In genomic region chr15:79192885-79193845, GRCm38 (mm10) we compare ENCODE assay signal across 9 mouse cellular contexts. TPM values are rescaled to one million over a fixed set of nuclear protein-coding genes. Genes with fewer than 3 reads are reported as not detected.
A peak's percentile ranks its signal among the peaks of the same experiment; 100 is the strongest.
DNase-seq lines count a peak whose midpoint lies in the region; ATAC-seq lines count a peak whose summit lies in the region.
"Had no signal": no experiment of that assay in that cellular context is flagged by ENCODE, and none has a peak within 500 bp of the region (broad histone marks: within the 10 kb centered on the region; RNA-seq: fewer than 3 reads in every experiment).

No protein-coding gene starts in this region.

- H3K4me2 ChIP-seq in embryonic facial prominence, embryonic 14.5 days (ENCODE audit: low read depth, low read length) = peak overlapping the region; percentile 28
- no peak overlapping the region for H3K4me2 ChIP-seq in limb, embryonic 11.5 days (ENCODE audit: low read depth, severe bottlenecking)
- H3K4me2 ChIP-seq in neural tube, embryonic 12.5 days (replicated peaks) = peak overlapping the region; percentile 42

- H3K4me3 ChIP-seq in embryonic facial prominence, embryonic 14.5 days (ENCODE audit: low read depth, low read length) = no peak overlapping the region
- H3K4me3 ChIP-seq in limb, embryonic 11.5 days (ENCODE audit: low read depth, low read length) = no peak overlapping the region
- H3K4me3 ChIP-seq in neural tube, embryonic 12.5 days = no peak overlapping the region; the same call in 1 of the 2 replicates

- ATAC-seq in embryonic facial prominence, embryonic 14.5 days (ENCODE audit: low read depth) = peak; percentile 92
- no peak for ATAC-seq in limb, embryonic 11.5 days (ENCODE audit: insufficient number of reproducible peaks, low FRiP score, low TSS enrichment, low read depth)
- peak; percentile 77 for ATAC-seq in neural tube, embryonic 12.5 days (ENCODE audit: low FRiP score, low read depth)
- ATAC-seq in megakaryocyte, adult 5-6 weeks (ENCODE audit: poor library complexity, severe bottlenecking) = no peak

- H3K36me3 ChIP-seq in embryonic facial prominence, embryonic 14.5 days (ENCODE audit: control insufficient read depth, insufficient read depth, low read length) = no peaks in the 10 kb centered on the region
- H3K36me3 ChIP-seq in limb, embryonic 11.5 days (ENCODE audit: control insufficient read depth, insufficient read depth, low read length) = no peaks in the 10 kb centered on the region
- H3K36me3 ChIP-seq in neural tube, embryonic 12.5 days = no peaks in the 10 kb centered on the region

- no peaks in the 10 kb centered on the region for H3K27me3 ChIP-seq in embryonic facial prominence, embryonic 14.5 days (replicated peaks; ENCODE audit: control insufficient read depth, insufficient read depth, low read length)
- H3K27me3 ChIP-seq in limb, embryonic 11.5 days (ENCODE audit: control insufficient read depth, insufficient read depth, low read length) = no peaks in the 10 kb centered on the region
- no peaks in the 10 kb centered on the region for H3K27me3 ChIP-seq in neural tube, embryonic 12.5 days (replicated peaks)

- peak; percentile 68 for DNase-seq in layer of hippocampus, adult 11-12 months (ENCODE audit: low spot score)
- DNase-seq in layer of hippocampus, adult 9-10 months (ENCODE audit: low spot score) = no peak
- peak; percentile 93 for DNase-seq in embryonic facial prominence, embryonic 14.5 days (ENCODE audit: low spot score)
- DNase-seq in heart, postnatal 4 days = peak; percentile 68
- DNase-seq in limb, embryonic 11.5 days (ENCODE audit: low spot score) = peak; percentile 24
- no peak for DNase-seq in c-Kit-positive CD71-positive TER-119-positive erythroid progenitor cells, embryonic 14.5 days (ENCODE audit: low spot score)

- peak overlapping the region; percentile 89 for H3K27ac ChIP-seq in embryonic facial prominence, embryonic 14.5 days (replicated peaks; ENCODE audit: low read depth, low read length)
- H3K27ac ChIP-seq in limb, embryonic 11.5 days (replicated peaks; ENCODE audit: low read depth, low read length) = peak overlapping the region; percentile 15; the same call in 1 of the 2 replicates
- peak overlapping the region; percentile 87 for H3K27ac ChIP-seq in neural tube, embryonic 12.5 days
- H3K27ac ChIP-seq: liver, embryonic 14.5 days had no signal

- H3K9ac ChIP-seq in embryonic facial prominence, embryonic 14.5 days (ENCODE audit: low read depth, low read length) = peak overlapping the region; percentile 47
- peak overlapping the region; percentile 37 for H3K9ac ChIP-seq in limb, embryonic 11.5 days (ENCODE audit: low read length)
- peak overlapping the region; percentile 57 for H3K9ac ChIP-seq in neural tube, embryonic 12.5 days
- H3K9ac ChIP-seq: liver, embryonic 14.5 days had no signal

- H3K9me3 ChIP-seq in embryonic facial prominence, embryonic 14.5 days (ENCODE audit: control insufficient read depth, low read length) = no peaks in the 10 kb centered on the region
- H3K9me3 ChIP-seq in limb, embryonic 11.5 days (ENCODE audit: control insufficient read depth, low read length) = no peaks in the 10 kb centered on the region
- H3K9me3 ChIP-seq in neural tube, embryonic 12.5 days = no peaks in the 10 kb centered on the region

- H3K4me1 ChIP-seq in embryonic facial prominence, embryonic 14.5 days (ENCODE audit: control insufficient read depth, insufficient read depth, low read length) = peaks cover 21% of the 10 kb centered on the region
- peaks cover 4% of the 10 kb centered on the region; the same call in 1 of the 2 replicates for H3K4me1 ChIP-seq in limb, embryonic 11.5 days (ENCODE audit: control insufficient read depth, insufficient read depth, low read length)
- peaks cover 29% of the 10 kb centered on the region for H3K4me1 ChIP-seq in neural tube, embryonic 12.5 days

- 19% methylated on average over 24 of the region's 27 CpGs for WGBS in embryonic facial prominence, embryonic 14.5 days
- 47% methylated on average over 27 of the region's 27 CpGs for WGBS in limb, embryonic 11.5 days
- 21% methylated on average over 27 of the region's 27 CpGs for WGBS in neural tube, embryonic 12.5 days

RNA-seq across cellular contexts. Expression of gene Sox10, which starts 28.1 kb away (rescaled TPM):
- 16.2 and 17.7 TPM in 2 replicates for polyA plus RNA-seq in embryonic facial prominence, embryonic 14.5 days (2014; fragmentation: Nextera tagmentation; extraction: Ambion mirVana)
- total RNA-seq in heart, postnatal 4 days (2021) = under 1 TPM; 0.55 to 0.90 TPM
- 3.5 and 3.9 TPM in 2 replicates for polyA plus RNA-seq in limb, embryonic 11.5 days (2014; fragmentation: Nextera tagmentation; extraction: Ambion mirVana)
- polyA plus RNA-seq in neural tube, embryonic 12.5 days (2016; fragmentation: Nextera tagmentation; extraction: Ambion mirVana) = 27.4 and 35.8 TPM in 2 replicates
- total RNA-seq in megakaryocyte, adult 5-6 weeks (2015) = not detected in 2 replicates
- total RNA-seq in megakaryocyte, adult 5-6 weeks (2017) = not detected in 2 replicates

RNA-seq across cellular contexts. Expression of gene Pick1, which starts 35.8 kb away (rescaled TPM):
- 18.1 and 21.3 TPM in 2 replicates for polyA plus RNA-seq in embryonic facial prominence, embryonic 14.5 days (2014; fragmentation: Nextera tagmentation; extraction: Ambion mirVana)
- total RNA-seq in heart, postnatal 4 days (2021) = 10 to 100 TPM; 24.5 to 26.0 TPM
- polyA plus RNA-seq in limb, embryonic 11.5 days (2014; fragmentation: Nextera tagmentation; extraction: Ambion mirVana) = 23.6 and 25.0 TPM in 2 replicates
- 72.6 and 78.2 TPM in 2 replicates for polyA plus RNA-seq in neural tube, embryonic 12.5 days (2016; fragmentation: Nextera tagmentation; extraction: Ambion mirVana)
- 2.8 and 3.0 TPM in 2 replicates for total RNA-seq in megakaryocyte, adult 5-6 weeks (2015)
- total RNA-seq in megakaryocyte, adult 5-6 weeks (2017) = 4.5 and 5.1 TPM in 2 replicates

RNA-seq across cellular contexts. Expression of gene Gm49486, which starts 36.0 kb away (rescaled TPM):
- 1.1 TPM in 2 replicates for polyA plus RNA-seq in embryonic facial prominence, embryonic 14.5 days (2014; fragmentation: Nextera tagmentation; extraction: Ambion mirVana)
- total RNA-seq in heart, postnatal 4 days (2021) = under 1 TPM; 0.52 to 0.74 TPM
- polyA plus RNA-seq in limb, embryonic 11.5 days (2014; fragmentation: Nextera tagmentation; extraction: Ambion mirVana) = 0.43 and 0.47 TPM in 2 replicates
- 1.3 and 1.5 TPM in 2 replicates for polyA plus RNA-seq in neural tube, embryonic 12.5 days (2016; fragmentation: Nextera tagmentation; extraction: Ambion mirVana)
- total RNA-seq in megakaryocyte, adult 5-6 weeks (2015) = 0.16 and 0.20 TPM in 2 replicates
- total RNA-seq in megakaryocyte, adult 5-6 weeks (2017) = not detected in 2 replicates

RNA-seq across cellular contexts. Expression of gene 1700088E04Rik, which starts 52.1 kb away (rescaled TPM):
- 8.5 and 12.2 TPM in 2 replicates for polyA plus RNA-seq in embryonic facial prominence, embryonic 14.5 days (2014; fragmentation: Nextera tagmentation; extraction: Ambion mirVana)
- 1 to 10 TPM; 1.2 to 2.1 TPM for total RNA-seq in heart, postnatal 4 days (2021)
- polyA plus RNA-seq in limb, embryonic 11.5 days (2014; fragmentation: Nextera tagmentation; extraction: Ambion mirVana) = 4.5 and 5.1 TPM in 2 replicates
- polyA plus RNA-seq in neural tube, embryonic 12.5 days (2016; fragmentation: Nextera tagmentation; extraction: Ambion mirVana) = 9.4 and 11.7 TPM in 2 replicates
- not detected in 2 replicates for total RNA-seq in megakaryocyte, adult 5-6 weeks (2015)
- total RNA-seq in megakaryocyte, adult 5-6 weeks (2017) = not detected in 2 replicates

RNA-seq across cellular contexts. Expression of gene Polr2f, which starts 52.4 kb away (rescaled TPM):
- 305 TPM in 2 replicates for polyA plus RNA-seq in embryonic facial prominence, embryonic 14.5 days (2014; fragmentation: Nextera tagmentation; extraction: Ambion mirVana)
- 100 to 1,000 TPM; 126 to 139 TPM for total RNA-seq in heart, postnatal 4 days (2021)
- 354 and 385 TPM in 2 replicates for polyA plus RNA-seq in limb, embryonic 11.5 days (2014; fragmentation: Nextera tagmentation; extraction: Ambion mirVana)
- polyA plus RNA-seq in neural tube, embryonic 12.5 days (2016; fragmentation: Nextera tagmentation; extraction: Ambion mirVana) = 318 and 338 TPM in 2 replicates
- 46.0 and 49.2 TPM in 2 replicates for total RNA-seq in megakaryocyte, adult 5-6 weeks (2015)
- total RNA-seq in megakaryocyte, adult 5-6 weeks (2017) = 39.6 and 54.1 TPM in 2 replicates

Comparison
In these comparisons a context has a peak if more than half of its experiments do, and no peak if none do; other contexts are left out.
1. DNase-seq: peak in layer of hippocampus, adult 11-12 months (single experiment), embryonic facial prominence, embryonic 14.5 days (single experiment), heart, postnatal 4 days (single experiment) and limb, embryonic 11.5 days (single experiment); none in layer of hippocampus, adult 9-10 months (single experiment) and c-Kit-positive CD71-positive TER-119-positive erythroid progenitor cells, embryonic 14.5 days (single experiment).
2. ATAC-seq: peak in embryonic facial prominence, embryonic 14.5 days (single experiment) and neural tube, embryonic 12.5 days (single experiment); none in limb, embryonic 11.5 days (single experiment) and megakaryocyte, adult 5-6 weeks (single experiment).
3. H3K27ac ChIP-seq: peak in every context shown above with its lines; median percentile 89 in embryonic facial prominence, embryonic 14.5 days; 87 in neural tube, embryonic 12.5 days; 15 in limb, embryonic 11.5 days.
4. Peak in every context shown above with its lines, with median percentiles within 50 percentile points of each other: H3K9ac ChIP-seq.